Mouse (Mus musculus): Measurements from ENCODE around the gene Hnf1a.

Hnf1a gene

GRCm38 (mm10) chr5:114979250-114980121 is 8.6 kb upstream of the Hnf1a start:
- DNase-seq (ENCODE audit: low spot score in 2 of 2): peak; percentile 51 to 66

- DNase-seq (ENCODE audit: low spot score in 2 of 2): peak in 1 of 2 experiments; percentile 24
Observed at GRCm38 (mm10) chr5:114978888-114979249, 8.0 kb upstream of the Hnf1a start.

GRCm38 (mm10) chr5:114978473-114978872 is 7.6 kb upstream of the Hnf1a start:
- no peak for DNase-seq (ENCODE audit: low spot score in 2 of 2)

GRCm38 (mm10) chr5:114976935-114977334 is 6.0 kb upstream of the Hnf1a start:
- DNase-seq (ENCODE audit: low spot score in 2 of 2): no peak

GRCm38 (mm10) chr5:114973131-114973530 is 2.2 kb upstream of the Hnf1a start:
- no peak for DNase-seq (ENCODE audit: low spot score in 2 of 2)

GRCm38 (mm10) chr5:114972201-114972600 is 1.3 kb upstream of the Hnf1a start:
- no peak for DNase-seq (ENCODE audit: low spot score in 2 of 2)

GRCm38 (mm10) chr5:114969609-114970215 is 1.2 kb downstream of the Hnf1a start:
- DNase-seq (ENCODE audit: low spot score in 2 of 2): no peak

GRCm38 (mm10) chr5:114969064-114969463 is 1.8 kb downstream of the Hnf1a start:
- DNase-seq (ENCODE audit: low spot score in 2 of 2): no peak

GRCm38 (mm10) chr5:114968651-114969050 is 2.2 kb downstream of the Hnf1a start:
- DNase-seq (ENCODE audit: low spot score in 2 of 2): no peak

GRCm38 (mm10) chr5:114967523-114968268 is 3.2 kb downstream of the Hnf1a start:
- peak in 1 of 2 experiments; percentile 22 for DNase-seq (ENCODE audit: low spot score in 2 of 2)

GRCm38 (mm10) chr5:114964967-114965898 is 5.7 kb downstream of the Hnf1a start:
- DNase-seq (ENCODE audit: low spot score in 2 of 2): no peak

GRCm38 (mm10) chr5:114964315-114964966 is 6.5 kb downstream of the Hnf1a start:
- DNase-seq (ENCODE audit: low spot score in 2 of 2): no peak

GRCm38 (mm10) chr5:114961590-114962360 is 9.1 kb downstream of the Hnf1a start:
- no peak for DNase-seq (ENCODE audit: low spot score in 2 of 2)

- DNase-seq (ENCODE audit: low spot score in 2 of 2): no peak
Observed at GRCm38 (mm10) chr5:114958069-114958468, 12.8 kb downstream of the Hnf1a start.

- DNase-seq (ENCODE audit: low spot score in 2 of 2): no peak
Observed at GRCm38 (mm10) chr5:114953326-114953725, 17.6 kb downstream of the Hnf1a start.

GRCm38 (mm10) chr5:114951279-114951880 is 19.5 kb downstream of the Hnf1a start:
- no peak for DNase-seq (ENCODE audit: low spot score in 2 of 2)

- DNase-seq (ENCODE audit: low spot score in 2 of 2): no peak
Observed at GRCm38 (mm10) chr5:114950669-114951068, 20.2 kb downstream of the Hnf1a start.

GRCm38 (mm10) chr5:114949812-114950211 is 21.1 kb downstream of the Hnf1a start:
- DNase-seq (ENCODE audit: low spot score in 2 of 2): no peak

GRCm38 (mm10) chr5:114949316-114949715 is 21.6 kb downstream of the Hnf1a start:
- no peak for DNase-seq (ENCODE audit: low spot score in 2 of 2)

- no peak for DNase-seq (ENCODE audit: low spot score in 2 of 2)
Observed at GRCm38 (mm10) chr5:114948891-114949290, 22.0 kb downstream of the Hnf1a start.
